Comparison of ENCODE assay signal across 19 mouse cellular contexts in the genomic region with DNA sequence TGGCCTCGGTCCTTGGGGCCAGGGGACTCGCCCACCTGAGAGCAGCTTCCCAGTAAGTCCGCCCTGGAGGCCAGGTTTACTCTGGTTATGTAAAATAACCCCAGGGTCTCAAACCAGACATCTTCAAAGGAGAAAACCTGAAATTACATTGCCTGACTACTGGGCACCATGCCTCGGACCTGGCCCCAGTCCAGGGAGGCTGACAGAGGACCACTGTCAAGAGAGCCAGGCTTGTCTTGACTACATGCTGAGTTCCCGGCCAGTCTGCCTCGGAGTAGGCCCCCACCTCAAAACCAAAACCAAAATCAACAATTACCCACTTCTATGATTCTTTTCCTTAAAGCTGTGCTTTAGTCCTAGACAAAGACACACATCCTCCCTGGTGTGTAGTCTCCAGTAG. TPM values are rescaled to one million over a fixed set of nuclear protein-coding genes. Genes with fewer than 3 reads are reported as not detected.
DNase-seq lines count a peak whose midpoint lies in the region; ATAC-seq and TF ChIP-seq lines count a peak whose summit lies in the region.
"Had no signal": no experiment of that assay in that cellular context is flagged by ENCODE, and none has a peak within 500 bp of the region (broad histone marks: within the 10 kb centered on the region; RNA-seq: fewer than 3 reads in every experiment).

No protein-coding gene starts in this region.

- no peaks in the 10 kb centered on the region; the same call in 1 of the 2 replicates for H3K4me1 ChIP-seq in cerebellum, adult 2 months (ENCODE audit: control insufficient read depth, insufficient read depth, low read length)
- peaks cover 6% of the 10 kb centered on the region for H3K4me1 ChIP-seq in hindbrain, embryonic 16.5 days (ENCODE audit: control insufficient read depth, insufficient read depth, low read depth, low read length)
- peaks cover 9% of the 10 kb centered on the region for H3K4me1 ChIP-seq in hindbrain, embryonic 10.5 days (replicated peaks)

- TF ChIP-seq CTCF in cerebellum, adult 2 months (IDR thresholded peaks at IDR 0.05; ENCODE audit: borderline replicate concordance, insufficient read depth, low read depth, low read length) = no peak

- H3K4me2 ChIP-seq in hindbrain, embryonic 16.5 days (ENCODE audit: low read length) = no peak overlapping the region
- H3K4me2 ChIP-seq: embryonic facial prominence, embryonic 15.5 days; heart, embryonic 12.5 days; kidney, embryonic 15.5 days; limb, embryonic 12.5 days had no signal

- WGBS in cerebellum, adult 2 months = 15% methylated on average over 6 of the region's 6 CpGs
- WGBS in hindbrain, embryonic 16.5 days = 63% methylated on average over 6 of the region's 6 CpGs
- WGBS in hindbrain, embryonic 10.5 days = 93% methylated on average over 6 of the region's 6 CpGs

- TF ChIP-seq POLR2A in cerebellum, adult 2 months (IDR thresholded peaks at IDR 0.05; ENCODE audit: borderline replicate concordance, insufficient read depth, low read length) = no peak

- no peak overlapping the region for H3K9ac ChIP-seq in hindbrain, embryonic 16.5 days (ENCODE audit: low read depth, low read length)
- H3K9ac ChIP-seq: embryonic facial prominence, embryonic 15.5 days; heart, embryonic 12.5 days; kidney, embryonic 15.5 days; limb, embryonic 12.5 days had no signal

- peak; percentile 72; the same call in 1 of the 2 replicates for ATAC-seq in hindbrain, embryonic 16.5 days
- no peak for ATAC-seq in activated CD4-positive, CD25-positive, alpha-beta regulatory T cell, adult 4 months
- ATAC-seq: intestine, embryonic 16.5 days had no signal

- H3K27me3 ChIP-seq in cerebellum, adult 2 months (ENCODE audit: control insufficient read depth, insufficient read depth, low read length) = no peaks in the 10 kb centered on the region
- no peaks in the 10 kb centered on the region for H3K27me3 ChIP-seq in hindbrain, embryonic 16.5 days (replicated peaks; ENCODE audit: control insufficient read depth, insufficient read depth, low read length)
- no peaks in the 10 kb centered on the region for H3K27me3 ChIP-seq in hindbrain, embryonic 10.5 days (ENCODE audit: insufficient read depth, poor library complexity, severe bottlenecking)
- H3K27me3 ChIP-seq: embryonic facial prominence, embryonic 15.5 days; heart, embryonic 12.5 days; kidney, embryonic 15.5 days; limb, embryonic 12.5 days had no signal

- no peak overlapping the region for H3K27ac ChIP-seq in cerebellum, adult 2 months (ENCODE audit: insufficient read depth, low read length)
- no peak overlapping the region; the same call in 1 of the 2 replicates for H3K27ac ChIP-seq in hindbrain, embryonic 16.5 days (ENCODE audit: low read depth, low read length)
- no peak overlapping the region for H3K27ac ChIP-seq in hindbrain, embryonic 10.5 days
- H3K27ac ChIP-seq: embryonic facial prominence, embryonic 15.5 days; forebrain, embryonic 10.5 days; kidney, embryonic 15.5 days; limb, embryonic 12.5 days had no signal

- peak; percentile 22 to 35 for DNase-seq in cerebellum, adult 2 months
- DNase-seq in cerebellum, adult 8-10 months = no peak
- DNase-seq in hindbrain, embryonic 10.5 days (ENCODE audit: low spot score) = no peak
- DNase-seq in right cerebral cortex, postnatal 14 days = peak; percentile 39
- DNase-seq in right cerebral cortex, adult 2 months (ENCODE audit: low spot score in 2 of 2) = no peak
- peak; percentile 45 for DNase-seq in testis, postnatal 10 days (ENCODE audit: low spot score)
- DNase-seq: adrenal gland, postnatal 10 days; heart, postnatal 36 days; lung, postnatal 10 days; right cerebral cortex, adult 18-20 months; thymus, adult 18-20 months had no signal

- no peaks in the 10 kb centered on the region for H3K9me3 ChIP-seq in hindbrain, embryonic 16.5 days (ENCODE audit: control insufficient read depth, low read length)
- H3K9me3 ChIP-seq in hindbrain, embryonic 10.5 days = no peaks in the 10 kb centered on the region
- H3K9me3 ChIP-seq: embryonic facial prominence, embryonic 15.5 days; forebrain, embryonic 10.5 days; heart, embryonic 12.5 days; kidney, embryonic 15.5 days; limb, embryonic 12.5 days had no signal

- H3K4me3 ChIP-seq in cerebellum, adult 2 months (replicated peaks; ENCODE audit: insufficient read depth, low read depth, low read length) = no peak overlapping the region
- H3K4me3 ChIP-seq in hindbrain, embryonic 16.5 days (ENCODE audit: low read length) = no peak overlapping the region
- no peak overlapping the region for H3K4me3 ChIP-seq in hindbrain, embryonic 10.5 days
- H3K4me3 ChIP-seq: embryonic facial prominence, embryonic 15.5 days; forebrain, embryonic 10.5 days; heart, embryonic 12.5 days; kidney, embryonic 15.5 days; limb, embryonic 12.5 days had no signal

- peaks cover 20% of the 10 kb centered on the region for H3K36me3 ChIP-seq in hindbrain, embryonic 16.5 days (ENCODE audit: control insufficient read depth, insufficient read depth, low read length)
- peaks cover 64% of the 10 kb centered on the region for H3K36me3 ChIP-seq in hindbrain, embryonic 10.5 days

RNA-seq across cellular contexts. Expression of gene Arl14ep, which starts 5.9 kb away (rescaled TPM):
- polyA plus RNA-seq in cerebellum, adult 2 months (2012; rRNA removed) = 30.0 and 30.5 TPM in 2 replicates
- 31.7 and 36.3 TPM in 2 replicates for polyA plus RNA-seq in hindbrain, embryonic 16.5 days (2015; fragmentation: Nextera tagmentation; extraction: Ambion mirVana)
- polyA plus RNA-seq in hindbrain, embryonic 10.5 days (2016; fragmentation: Nextera tagmentation; extraction: Ambion mirVana) = 42.1 and 46.6 TPM in 2 replicates
- polyA plus RNA-seq in activated CD4-positive, CD25-positive, alpha-beta regulatory T cell, adult 4 months (2017; shearing (Covaris generic)) = 10 to 100 TPM; 34.1 to 36.5 TPM

Comparison
In these comparisons a context has a peak if more than half of its experiments do, and no peak if none do; other contexts are left out.
1. DNase-seq: peak in cerebellum, adult 2 months (2 of 2), right cerebral cortex, postnatal 14 days (single experiment) and testis, postnatal 10 days (single experiment); none in cerebellum, adult 8-10 months (single experiment), hindbrain, embryonic 10.5 days (single experiment) and right cerebral cortex, adult 2 months (0 of 2).